Mouse (Mus musculus): Measurements from ENCODE around the gene Lrrc57. TPM values are rescaled to one million over a fixed set of nuclear protein-coding genes. Genes with fewer than 3 reads are reported as not detected.
A peak's percentile ranks its signal among the peaks of the same experiment; 100 is the strongest.

Lrrc57 gene
- total and polyA plus RNA-seq, 3 experiments, result 11.1 to 17.5 TPM; not detected in 1

DNA sequence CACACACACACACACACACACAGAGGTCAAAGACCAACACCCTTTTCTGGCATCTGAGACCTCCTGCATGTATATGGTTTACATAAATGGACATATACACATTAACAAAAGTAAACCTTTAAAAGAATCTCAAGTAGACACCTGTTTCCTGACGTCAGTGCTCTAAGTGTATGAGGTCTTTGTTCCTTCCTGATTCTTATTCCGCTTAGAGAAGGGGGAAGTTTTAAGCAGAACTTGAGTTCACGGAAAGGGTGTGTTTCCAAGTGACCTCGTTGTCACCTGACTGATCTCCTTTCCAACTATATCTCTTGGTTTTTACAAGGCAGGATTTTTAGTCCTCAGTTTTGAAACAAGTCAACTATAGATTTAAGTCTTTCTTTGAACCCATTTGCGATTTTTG lies 31.0 kb downstream of the Lrrc57 start:
- Histone ChIP-seq H3K4me3 (ENCODE audit: control insufficient read depth in 1 of 2, insufficient read depth in 1 of 2, low read depth in 2 of 2, low read length in 2 of 2) (peak overlapping the region in 1 of 2 experiments; percentile 5; a peak in 1 of 4 replicates), H3K36me3 (ENCODE audit: control insufficient read depth in 1 of 2, insufficient read depth in 2 of 2, low read length in 2 of 2) (peaks cover 11 to 60% of the 10 kb centered on the region in 2 experiments), H3K9ac (ENCODE audit: control insufficient read depth, low read depth, low read length, poor library complexity, severe bottlenecking) (no peak overlapping the region; the same call in 1 of the 2 replicates), H3K27me3 (ENCODE audit: control insufficient read depth in 1 of 2, insufficient read depth in 2 of 2, low read length in 2 of 2) (no peaks in the 10 kb centered on the region), H3K27ac (ENCODE audit: control insufficient read depth, low read depth, low read length) (peak overlapping the region; percentile 74), H3K79me2 (ENCODE audit: control insufficient read depth, insufficient read depth, low read length, poor library complexity) (peaks cover 52% of the 10 kb centered on the region), H3K9me3 (replicated peaks; ENCODE audit: insufficient read depth, low read length) (no peaks in the 10 kb centered on the region), H3K4me1 (ENCODE audit: control insufficient read depth in 1 of 2, insufficient read depth in 2 of 2, low read length in 2 of 2) (peaks cover 32 to 39% of the 10 kb centered on the region in 2 experiments)
- peak; percentile 83 for DNase-seq (ENCODE audit: low read depth, low spot score)
- TF ChIP-seq RCOR1 (IDR thresholded peaks at IDR 0.05; ENCODE audit: low read depth, low read length) (no peak), NRF1 (IDR thresholded peaks at IDR 0.05; ENCODE audit: insufficient read depth, low read depth, low read length, poor library complexity, severe bottlenecking) (no peak), SIN3A (IDR thresholded peaks at IDR 0.05; ENCODE audit: low read length) (peak; percentile 88), TBP (IDR thresholded peaks at IDR 0.05; ENCODE audit: low read depth, low read length) (no peak), MYB (IDR thresholded peaks at IDR 0.05; ENCODE audit: low read depth, low read length) (no peak), GABPA (IDR thresholded peaks at IDR 0.05; ENCODE audit: low read depth, low read length) (no peak), E2F4 (IDR thresholded peaks at IDR 0.05; ENCODE audit: borderline replicate concordance, low read depth, low read length) (no peak), MYC (IDR thresholded peaks at IDR 0.05; ENCODE audit: low read depth, low read length) (peak; percentile 62), POLR2AphosphoS2 (IDR thresholded peaks at IDR 0.05; ENCODE audit: low read length) (no peak), TCF12 (IDR thresholded peaks at IDR 0.05; ENCODE audit: low read depth, low read length) (0 out of 2 replicates have a peak, but pooled peaks have one; percentile 37), JUND (IDR thresholded peaks at IDR 0.05; ENCODE audit: low read depth, low read length) (no peak), MXI1 (IDR thresholded peaks at IDR 0.05; ENCODE audit: low read depth, low read length) (peak; percentile 41; the same call in 1 of the 2 replicates), MAFK (IDR thresholded peaks at IDR 0.05; ENCODE audit: borderline replicate concordance, low read depth, low read length) (no peak), MEF2A (IDR thresholded peaks at IDR 0.05; ENCODE audit: extremely low read depth, insufficient replicate concordance, low read depth, low read length, poor library complexity, severe bottlenecking) (no peak), USF2 (IDR thresholded peaks at IDR 0.05; ENCODE audit: borderline replicate concordance in 1 of 2, insufficient read depth in 1 of 2, low read depth in 1 of 2, low read length in 2 of 2) (peak in 1 of 2 experiments; percentile 46; a peak in 1 of 4 replicates), GATA1 (IDR thresholded peaks at IDR 0.05; ENCODE audit: low read depth, low read length) (peak; percentile 4; the same call in 1 of the 2 replicates), CTCF (IDR thresholded peaks at IDR 0.05 in 2 of 3, conservative IDR thresholded peaks at IDR 0.05 in 1 of 3; ENCODE audit: control insufficient read depth in 1 of 3, insufficient read depth in 1 of 3, low read depth in 2 of 3, low read length in 3 of 3, poor library complexity in 1 of 3, severe bottlenecking in 1 of 3) (no peak), ZNF384 (IDR thresholded peaks at IDR 0.05; ENCODE audit: low read depth, low read length) (no peak), POLR2AphosphoS5 (IDR thresholded peaks at IDR 0.05; ENCODE audit: borderline replicate concordance, low read depth, low read length) (no peak), ZMIZ1 (IDR thresholded peaks at IDR 0.05; ENCODE audit: low read depth, low read length) (no peak), RAD21 (IDR thresholded peaks at IDR 0.05; ENCODE audit: low read depth, low read length) (no peak), BHLHE40 (IDR thresholded peaks at IDR 0.05; ENCODE audit: borderline replicate concordance, low read depth, low read length) (peak; percentile 87; the same call in 1 of the 2 replicates), NELFE (IDR thresholded peaks at IDR 0.05; ENCODE audit: low read depth, low read length) (no peak), POLR2A (IDR thresholded peaks at IDR 0.05; ENCODE audit: control insufficient read depth in 1 of 2, insufficient read depth in 1 of 2, low read depth in 1 of 2, low read length in 2 of 2, poor library complexity in 1 of 2) (no peak), SMC3 (IDR thresholded peaks at IDR 0.05; ENCODE audit: low read depth, low read length) (no peak), ETS1 (IDR thresholded peaks at IDR 0.05; ENCODE audit: low read depth, low read length) (peak; percentile 93), ZC3H11A (IDR thresholded peaks at IDR 0.05; ENCODE audit: low read depth, low read length) (no peak), KAT2A (conservative IDR thresholded peaks at IDR 0.05; ENCODE audit: low read depth, low read length) (no peak), MAZ (IDR thresholded peaks at IDR 0.05; ENCODE audit: low read depth, low read length) (no peak), EP300 (IDR thresholded peaks at IDR 0.05; ENCODE audit: low read depth in 1 of 2, low read length in 2 of 2) (peak; percentile 42 to 67; a peak in 3 of 4 replicates), HCFC1 (IDR thresholded peaks at IDR 0.05; ENCODE audit: low read depth, low read length) (no peak), ZKSCAN1 (IDR thresholded peaks at IDR 0.05; ENCODE audit: low read depth, low read length) (no peak), UBTF (IDR thresholded peaks at IDR 0.05; ENCODE audit: borderline replicate concordance, insufficient read depth, low read depth, low read length) (no peak), USF1 (IDR thresholded peaks at IDR 0.05; ENCODE audit: low read depth, low read length) (peak; percentile 87), ELF1 (IDR thresholded peaks at IDR 0.05; ENCODE audit: low read depth, low read length) (no peak), MAX (IDR thresholded peaks at IDR 0.05; ENCODE audit: low read length) (0 out of 2 replicates have a peak, but pooled peaks have one; percentile 25), TAL1 (IDR thresholded peaks at IDR 0.05; ENCODE audit: low read length) (peak; percentile 76)

Measured in MEL (cell line).